Mouse (Mus musculus) thymus, postnatal 36 days (tissue): ENCODE results near the gene Vmn1r86.
"Not testable (repeated sequence)": the region's sequence is repeated elsewhere in the genome, so short reads cannot be mapped to it uniquely, and the experiment has no call there.

ENCODE experiments used
- DNase-seq, 2 experiments: peaks; one replicate each; pipeline ENCODE4 v3.0.0; 2022; ENCODE audit warnings: mixed read lengths in 2 of 2

Vmn1r86 gene

DNA sequence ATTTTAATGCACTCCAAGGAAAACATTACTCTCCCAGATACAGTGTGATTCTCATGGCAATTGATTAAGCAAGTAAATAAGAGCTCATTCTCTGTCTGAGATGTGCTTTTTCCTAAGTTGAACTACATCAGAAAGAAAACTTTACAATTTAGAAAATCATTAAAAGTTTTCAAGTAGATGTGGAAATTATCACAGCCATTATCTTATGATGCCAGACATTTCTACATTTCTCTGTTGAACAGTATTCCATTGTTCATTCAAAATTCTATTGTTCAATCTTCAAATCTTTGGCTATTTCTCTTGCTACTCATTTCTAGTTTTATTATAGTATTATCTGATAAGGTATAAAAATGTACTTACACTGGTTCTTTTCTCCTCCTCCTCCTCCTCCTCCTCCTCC lies at the start of gene Vmn1r86:
Vmn1r86 (minus strand) TSS at position 101 of the 400 bp plus-strand sequence.
- DNase-seq, result no peak

DNA sequence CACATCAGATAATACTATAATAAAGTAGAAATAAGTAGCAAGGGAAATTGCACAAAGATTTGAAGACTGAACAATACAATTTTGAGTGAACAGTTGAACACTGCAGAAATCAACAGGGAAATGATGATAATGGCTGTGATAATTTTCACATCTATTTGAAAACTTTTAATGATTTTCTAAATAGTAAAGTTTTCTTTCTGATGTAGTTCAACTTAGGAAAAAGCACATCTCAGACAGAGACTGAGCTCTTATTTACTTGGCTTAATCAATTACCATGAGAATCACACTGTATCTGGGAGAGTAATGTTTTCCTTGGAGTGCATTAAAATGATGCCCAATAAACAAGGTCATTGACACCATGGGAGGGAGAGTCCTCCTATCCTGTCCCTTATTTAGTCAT lies 39.6 kb upstream of the Vmn1r86 start, which contains the start of gene Vmn1r88:
Vmn1r88 (plus strand) TSS at position 301 of the 400 bp plus-strand sequence.
- DNase-seq, result no peak

DNA sequence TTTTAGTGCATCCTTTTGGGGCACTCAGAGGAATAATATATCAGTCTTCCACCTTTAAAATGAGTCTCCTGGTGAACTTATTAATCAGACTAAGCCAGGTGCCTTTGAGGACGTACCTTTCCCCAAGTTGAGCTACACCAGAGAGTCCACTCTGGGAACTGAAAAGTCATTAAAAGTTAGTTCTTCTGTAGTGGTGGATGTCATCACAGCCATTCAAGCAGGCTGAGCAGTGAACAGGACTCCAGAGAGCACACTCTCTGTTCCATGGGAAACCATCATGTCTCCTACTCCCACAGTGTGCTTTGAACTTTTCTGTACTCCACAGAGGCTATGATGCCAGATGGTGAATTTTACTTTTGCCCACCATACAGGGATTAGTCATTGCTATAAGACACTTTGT lies 20.3 kb upstream of the Vmn1r86 start, which contains the start of gene Vmn1r87:
Vmn1r87 (minus strand) TSS at position 101 of the 400 bp plus-strand sequence.
- no peak for DNase-seq

DNA sequence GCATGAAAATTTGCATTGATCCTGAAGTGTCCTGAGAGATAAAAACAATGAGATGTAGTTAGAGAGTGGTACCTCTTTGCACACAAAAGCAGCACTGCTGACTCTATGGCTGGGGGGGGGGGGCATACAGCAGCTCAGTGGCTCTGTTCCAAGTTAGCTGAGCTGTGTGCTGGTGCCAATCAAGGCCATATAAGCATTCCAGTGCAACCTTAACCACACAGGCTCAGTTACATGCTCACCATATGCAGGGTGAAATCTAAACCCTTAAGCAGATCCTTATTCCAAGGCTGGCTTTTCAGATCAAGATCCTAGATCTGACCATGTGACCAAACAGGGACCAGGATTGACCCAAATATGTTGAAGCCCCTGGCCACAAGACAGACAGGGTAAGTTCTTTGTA lies 17.6 kb upstream of the Vmn1r86 start:
- no peak for DNase-seq

DNA sequence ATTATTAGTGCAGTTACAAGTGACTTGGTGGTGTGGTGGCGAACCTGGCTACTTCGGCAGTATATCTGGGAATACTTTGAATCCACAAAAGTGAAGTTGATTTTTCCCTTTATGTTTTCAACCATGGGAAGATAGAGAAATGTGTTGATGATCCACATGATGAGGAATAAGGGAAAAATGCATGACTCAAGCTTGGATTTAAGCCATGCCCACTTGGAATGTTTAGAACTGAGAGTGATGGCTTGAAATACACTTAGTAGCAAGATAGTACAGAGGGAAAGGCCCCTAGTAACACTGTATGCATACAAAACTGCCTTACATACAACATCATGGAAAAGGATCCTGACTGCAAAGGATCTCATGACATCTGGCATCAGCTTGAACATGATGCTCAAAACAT lies 12.1 kb upstream of the Vmn1r86 start:
- DNase-seq, result no peak

DNA sequence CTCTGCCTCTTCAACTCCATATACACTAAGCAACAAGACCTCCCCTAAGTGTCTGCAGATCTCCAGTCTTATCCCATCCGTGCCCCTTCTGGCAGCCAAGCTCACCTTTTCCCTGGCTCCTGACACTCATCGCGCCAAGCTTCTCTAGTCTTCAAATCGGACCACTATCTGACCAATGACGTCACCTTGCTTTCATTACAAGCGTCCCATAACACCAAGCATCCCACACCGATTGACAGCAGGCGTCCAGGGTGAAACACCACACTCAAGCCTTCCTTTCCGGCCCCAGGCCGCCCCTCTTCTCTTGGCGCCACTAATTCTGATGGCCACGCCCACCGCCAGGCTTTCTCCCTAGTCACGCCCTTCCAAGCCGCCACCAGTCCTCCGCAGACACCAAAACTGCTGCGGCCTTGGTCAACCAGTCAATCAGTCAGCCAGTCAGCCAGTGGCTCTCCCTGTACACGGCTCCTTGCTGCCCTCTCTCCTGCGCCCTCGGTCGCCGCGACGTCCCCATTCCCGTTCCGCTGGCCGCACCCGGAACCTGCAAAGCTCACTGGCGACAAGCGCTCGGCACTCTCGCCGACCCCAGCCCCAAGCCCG lies 3.9 kb upstream of the Vmn1r86 start:
- DNase-seq, result peak in 1 of 2 experiments; percentile 19

DNA sequence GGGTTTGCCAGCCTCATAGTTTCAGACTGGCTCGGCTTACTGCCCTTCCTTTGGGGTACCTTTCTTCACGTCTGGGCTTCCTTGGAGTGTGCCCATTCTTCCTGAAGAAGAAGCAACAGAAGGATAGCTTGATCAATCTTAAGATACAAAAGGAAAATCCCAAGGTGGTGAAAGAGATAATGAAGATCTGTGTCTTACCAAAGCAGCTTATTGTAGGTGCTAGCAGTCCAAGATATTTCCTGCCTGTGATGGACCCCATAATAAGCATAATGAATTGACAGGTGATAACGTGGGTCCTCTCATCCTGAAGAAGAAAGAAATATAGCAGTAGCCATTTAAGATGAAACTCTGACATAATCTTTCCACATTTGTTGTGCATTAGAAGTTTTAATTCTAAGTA lies 24.6 kb downstream of the Vmn1r86 start, which contains the start of gene Vmn1r85:
Vmn1r85 (minus strand) TSS at position 101 of the 400 bp plus-strand sequence.
- DNase-seq, result no peak

DNA sequence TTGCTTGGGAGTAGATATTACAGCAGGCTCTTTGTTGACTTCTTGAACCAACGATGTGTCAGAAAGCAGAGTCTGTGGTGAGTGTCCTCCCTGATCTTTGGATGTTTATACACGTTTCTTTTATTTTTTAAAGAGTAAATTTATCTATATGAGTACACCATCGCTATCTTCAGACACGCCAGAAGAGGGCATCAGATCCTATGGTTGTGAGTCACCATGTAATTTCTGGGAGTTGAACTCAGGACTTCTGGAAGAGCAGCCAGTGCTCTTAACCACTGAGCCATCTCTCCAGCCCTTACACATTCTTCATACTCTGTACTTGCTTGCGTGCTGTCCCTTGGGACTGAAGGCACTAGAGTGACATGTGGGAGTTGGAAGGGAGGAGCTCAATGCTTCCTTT lies 47.4 kb downstream of the Vmn1r86 start:
- no peak for DNase-seq

DNA sequence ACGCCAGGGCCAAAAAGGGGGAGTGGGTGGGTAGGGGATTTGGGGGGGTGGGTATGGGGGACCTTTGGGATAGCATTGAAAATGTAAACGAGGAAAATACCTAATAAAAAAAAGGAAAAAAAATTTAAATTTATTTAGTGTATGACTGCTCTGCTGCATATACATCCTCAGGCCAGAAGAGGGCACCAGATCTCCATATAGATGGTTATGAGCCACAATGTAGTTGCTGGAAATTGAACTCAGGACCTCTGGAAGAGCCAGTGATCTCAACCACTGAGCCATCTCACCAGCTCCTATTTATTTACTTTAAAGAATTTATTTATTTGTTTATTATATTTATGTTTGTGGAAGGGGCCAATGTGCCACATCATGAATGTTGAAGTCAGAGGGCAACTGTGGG lies 56.3 kb downstream of the Vmn1r86 start:
- DNase-seq, result not testable (repeated sequence)

DNA sequence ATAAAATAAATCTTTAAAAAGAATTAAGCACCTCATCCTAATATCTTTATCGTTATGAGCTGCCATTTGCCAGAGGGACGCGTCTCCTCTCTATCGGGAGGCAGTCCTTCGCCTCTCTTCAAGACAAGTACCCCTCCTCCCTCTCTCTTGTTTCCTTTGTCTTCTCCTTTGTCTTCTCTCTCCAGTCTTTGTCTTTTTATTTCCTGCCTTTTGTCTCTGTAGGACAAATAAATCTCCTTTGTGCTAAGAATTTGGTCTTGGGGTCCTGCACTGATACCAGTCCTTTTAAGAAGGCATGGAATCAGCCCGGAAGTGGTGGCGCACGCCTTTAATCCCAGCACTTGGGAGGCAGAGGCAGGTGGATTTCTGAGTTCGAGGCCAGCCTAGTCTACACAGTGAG lies 60.2 kb downstream of the Vmn1r86 start:
- DNase-seq, result no peak

DNA sequence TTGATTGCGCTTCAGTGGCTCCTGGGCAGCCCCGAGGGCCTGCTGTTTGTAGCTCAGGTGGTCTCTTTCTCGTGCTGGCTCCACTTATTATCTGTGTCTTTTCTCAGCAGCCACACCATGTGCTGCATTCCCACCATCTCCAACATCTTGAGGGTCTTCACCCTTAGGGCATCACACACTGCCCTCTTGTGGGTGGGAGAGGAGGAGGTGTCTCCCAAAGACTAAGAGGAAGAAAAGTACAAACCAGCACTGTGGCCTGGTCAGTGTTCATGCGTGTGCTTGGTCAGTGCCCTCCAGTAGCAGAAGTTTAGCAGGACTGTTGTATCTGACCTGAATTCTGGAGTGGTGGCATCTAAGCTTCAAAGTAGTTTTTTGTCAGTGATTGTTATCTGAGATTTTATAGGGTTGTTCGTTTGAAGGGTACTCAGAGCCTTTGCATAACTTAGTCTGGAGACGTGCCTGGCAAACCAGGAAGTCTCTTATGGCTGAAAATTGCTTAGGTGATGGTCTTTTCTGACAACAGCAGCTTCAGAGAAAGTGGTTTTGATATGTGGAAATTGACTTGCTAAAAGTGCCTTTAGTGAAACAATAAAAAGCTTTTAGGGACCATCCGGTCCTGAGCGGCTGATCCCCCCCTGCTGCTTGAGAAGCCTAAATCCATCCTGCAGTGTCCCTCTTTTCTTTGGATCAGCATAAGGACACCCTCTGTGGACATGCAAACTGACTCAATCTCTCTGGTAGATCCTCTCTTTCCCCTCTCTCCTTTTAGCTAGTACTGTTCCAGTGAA lies 62.6 kb downstream of the Vmn1r86 start:
- no peak for DNase-seq

DNA sequence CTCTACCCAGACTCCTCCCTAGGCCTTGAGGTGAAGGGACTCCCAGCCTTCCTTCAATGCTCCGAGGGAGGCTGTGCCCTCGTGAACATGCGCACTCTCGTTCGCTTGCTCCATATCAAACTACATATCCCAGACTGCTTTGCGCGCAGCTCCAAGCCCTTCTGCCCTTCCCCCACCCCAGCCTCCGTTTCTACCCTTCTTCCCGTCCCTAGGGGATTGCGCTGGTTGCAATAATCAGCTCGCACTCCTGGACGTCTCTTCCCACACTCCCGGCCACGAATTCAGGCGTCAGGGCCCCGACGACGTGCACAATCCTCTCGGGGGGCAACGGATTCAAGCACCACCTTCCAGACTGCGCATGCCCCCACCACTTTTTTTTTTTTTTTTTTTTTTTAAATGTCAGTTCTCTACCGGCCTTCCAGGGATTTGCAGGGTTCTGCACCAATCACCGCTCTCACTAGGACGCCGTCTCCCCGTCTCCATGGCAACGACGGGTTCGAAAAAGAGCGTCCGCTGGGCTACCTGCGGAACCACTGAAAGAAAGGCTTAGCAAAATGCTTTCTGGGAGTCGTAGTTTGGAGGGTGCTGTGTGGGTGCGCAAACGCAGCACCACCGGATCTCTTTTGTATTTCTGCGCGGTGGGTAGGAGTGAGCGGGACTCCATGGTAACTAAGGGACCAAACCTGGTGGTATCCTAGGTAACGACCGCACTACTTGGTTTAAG lies 65.3 kb downstream of the Vmn1r86 start, which contains the start of gene Mzf1:
Mzf1 (minus strand) TSS at position 478 of the 724 bp plus-strand sequence.
- peak; percentile 91 to 94 for DNase-seq

DNA sequence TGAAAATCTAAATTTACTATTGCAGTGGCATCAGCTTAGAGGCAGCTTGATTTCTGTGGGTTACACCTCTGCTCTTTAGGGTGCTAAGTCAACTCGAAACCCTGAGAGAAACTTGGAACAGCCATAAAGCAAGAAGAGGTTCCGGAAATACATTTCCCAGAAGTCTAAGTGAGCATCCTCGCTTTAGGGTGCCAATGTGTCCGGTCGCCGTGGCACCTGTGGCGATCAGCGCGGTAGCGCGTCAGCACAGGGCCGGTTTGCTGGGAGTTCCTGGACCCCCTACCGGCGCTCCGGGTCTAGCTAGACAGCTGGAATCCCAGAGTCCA lies 65.8 kb downstream of the Vmn1r86 start:
- no peak for DNase-seq

DNA sequence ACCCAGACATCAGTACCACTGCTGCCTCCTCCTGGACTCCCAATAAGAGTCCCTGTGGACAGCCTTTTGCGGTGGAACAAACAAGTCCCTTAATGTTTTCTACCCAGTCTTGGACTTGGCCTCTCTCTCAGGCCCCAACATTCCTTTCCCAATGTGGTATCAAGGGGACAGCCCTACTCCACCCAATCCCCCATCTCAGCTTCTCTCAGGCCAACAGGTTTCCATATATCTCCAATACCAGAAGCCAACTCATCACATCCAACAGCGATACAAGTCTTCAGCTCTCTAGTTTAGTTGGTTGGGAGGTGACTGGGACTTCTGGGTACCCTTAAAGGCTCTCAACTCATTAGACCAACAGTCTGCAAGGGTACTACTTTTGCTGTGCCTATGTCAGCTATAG lies 66.2 kb downstream of the Vmn1r86 start:
- no peak for DNase-seq

DNA sequence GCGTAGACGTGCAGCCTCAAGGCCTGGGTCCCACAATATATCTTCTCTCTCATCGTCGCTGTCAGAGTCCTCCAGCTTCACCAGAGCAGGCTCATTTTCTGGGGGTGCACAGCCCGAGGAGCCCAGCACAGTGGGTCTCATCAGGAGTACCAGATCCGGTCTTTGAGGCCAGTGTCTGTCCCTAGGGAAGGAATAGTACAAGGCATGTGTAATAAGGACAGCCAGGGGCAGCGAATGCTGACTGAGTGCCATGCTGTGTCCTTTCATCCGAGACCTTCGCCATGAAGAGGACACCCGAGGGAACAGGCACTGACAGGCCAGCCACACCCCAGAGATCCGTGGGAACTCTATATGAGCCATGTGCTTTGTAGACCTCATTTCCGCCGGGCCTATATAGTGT lies 66.7 kb downstream of the Vmn1r86 start:
- DNase-seq, result no peak
